Mouse (Mus musculus) neural tube, embryonic 13.5 days (tissue): ENCODE results near the gene Wnk1. TPM values are rescaled to one million over a fixed set of nuclear protein-coding genes. Genes with fewer than 3 reads are reported as not detected.
A peak's percentile ranks its signal among the peaks of the same experiment; 100 is the strongest.
"Not testable (repeated sequence)": the region's sequence is repeated elsewhere in the genome, so short reads cannot be mapped to it uniquely, and the experiment has no call there.

ENCODE experiments used
- ATAC-seq: fragments of 200-750 bp; cut with Nextera tagmentation; 2 replicates; pipeline ENCODE4 v1.8.0; 2017; ENCODE audit warnings: low read depth, mild to moderate bottlenecking, moderate TSS enrichment, moderate library complexity
- H3K27ac ChIP-seq: fragments of 300-500 bp; sonication (generic); replicated peaks from 2 replicates; pipeline ENCODE4 v1.5.1; 2015; ENCODE audit warnings: moderate library complexity, mild to moderate bottlenecking, inconsistent platforms
- H3K27me3 ChIP-seq: fragments of 300-500 bp; sonication (generic); 2 replicates; pipeline ENCODE4 v1.6.1; 2015; ENCODE audit warnings: mild to moderate bottlenecking, inconsistent platforms
- H3K36me3 ChIP-seq: fragments of 300-500 bp; sonication (generic); 2 replicates; pipeline ENCODE4 v1.6.1; 2015; ENCODE audit warnings: mild to moderate bottlenecking, inconsistent platforms
- H3K4me1 ChIP-seq: fragments of 300-500 bp; sonication (generic); replicated peaks from 2 replicates; pipeline ENCODE4 v1.6.1; 2015; ENCODE audit warnings: inconsistent platforms
- H3K4me2 ChIP-seq: fragments of 300-500 bp; sonication (generic); 2 replicates; pipeline ENCODE4 v1.6.1; 2015; ENCODE audit warnings: inconsistent platforms, mild to moderate bottlenecking, moderate library complexity
- H3K4me3 ChIP-seq: fragments of 300-500 bp; sonication (generic); 2 replicates; pipeline ENCODE4 v1.5.1; 2015; ENCODE audit warnings: mild to moderate bottlenecking, inconsistent platforms
- H3K9ac ChIP-seq: fragments of 300-500 bp; sonication (generic); 2 replicates; pipeline ENCODE4 v1.6.1; 2015; ENCODE audit warnings: moderate library complexity, mild to moderate bottlenecking, inconsistent platforms
- H3K9me3 ChIP-seq: fragments of 300-500 bp; sonication (generic); 2 replicates; pipeline ENCODE4 v1.6.1; 2016; ENCODE audit warnings: inconsistent platforms
- WGBS: fragments of 180-500 bp; shearing (Covaris S2); methylation state at CpG from one replicate; pipeline ENCODE4 v1.1.7; 2015; 5-methylcytosine and 5-hydroxymethylcytosine counted together
- polyA plus RNA-seq: library from polyadenylated mRNA; unstranded; fragments of >200 nt; fragmentation: Nextera tagmentation; extraction: Ambion mirVana; gene quantifications from 2 replicates; pipeline ENCODE4 v1.2.1, GENCODE M21; 2015

The Wnk1 gene
- 51.0 and 59.2 TPM in 2 replicates for polyA plus RNA-seq

- Histone ChIP-seq H3K4me2 (peak within 1 kb of the TSS; percentile 91), H3K4me3 (peak within 1 kb of the TSS; percentile 95), H3K27me3 (no peaks in the 10 kb centered on the region), H3K9ac (peak within 1 kb of the TSS; percentile 92), H3K4me1 (peaks cover 29% of the 10 kb centered on the region), H3K27ac (peak within 1 kb of the TSS; percentile 99), H3K36me3 (no peaks in the 10 kb centered on the region), H3K9me3 (no peaks in the 10 kb centered on the region)
- 0% methylated on average over 58 of the region's 59 CpGs for WGBS
- peak; percentile 95 for ATAC-seq
Measured at GRCm38 (mm10) chr6:120038366-120039255, at the start of gene Wnk1. Gene Wnk1 (minus strand): TSS chr6:120038672.

- not testable (repeated sequence) for H3K27ac ChIP-seq, H3K9ac ChIP-seq, H3K4me1 ChIP-seq, H3K9me3 ChIP-seq, ATAC-seq, H3K4me2 ChIP-seq, H3K27me3 ChIP-seq, H3K4me3 ChIP-seq, H3K36me3 ChIP-seq
- 87% methylated on average over 8 of the region's 8 CpGs for WGBS
Measured at GRCm38 (mm10) chr6:120087041-120087440, 48.6 kb upstream of the Wnk1 start.

GRCm38 (mm10) chr6:120085832-120086231 lies 47.4 kb upstream of the Wnk1 start:
- no peaks in the 10 kb centered on the region for H3K4me1 ChIP-seq
- no peak overlapping the region for H3K9ac ChIP-seq
- no peaks in the 10 kb centered on the region for H3K27me3 ChIP-seq
- no peaks in the 10 kb centered on the region for H3K9me3 ChIP-seq
- no peaks in the 10 kb centered on the region for H3K36me3 ChIP-seq
- 77% methylated on average over 3 of the region's 3 CpGs for WGBS
- H3K27ac ChIP-seq, result no peak overlapping the region
- no peak for ATAC-seq
- H3K4me3 ChIP-seq, result no peak overlapping the region
- H3K4me2 ChIP-seq, result no peak overlapping the region

- Histone ChIP-seq H3K4me3 (no peak overlapping the region), H3K4me2 (no peak overlapping the region), H3K36me3 (no peaks in the 10 kb centered on the region), H3K9ac (no peak overlapping the region), H3K27me3 (no peaks in the 10 kb centered on the region), H3K27ac (no peak overlapping the region), H3K9me3 (no peaks in the 10 kb centered on the region), H3K4me1 (no peaks in the 10 kb centered on the region)
- ATAC-seq, result no peak
- WGBS, result 93% methylated on average over 2 of the region's 2 CpGs
Measured at GRCm38 (mm10) chr6:120084983-120085382, 46.5 kb upstream of the Wnk1 start.

GRCm38 (mm10) chr6:120083442-120083841 lies 45.0 kb upstream of the Wnk1 start:
- Histone ChIP-seq H3K9me3 (no peaks in the 10 kb centered on the region), H3K36me3 (no peaks in the 10 kb centered on the region), H3K27ac (no peak overlapping the region), H3K4me1 (no peaks in the 10 kb centered on the region), H3K27me3 (no peaks in the 10 kb centered on the region), H3K4me3 (no peak overlapping the region), H3K9ac (no peak overlapping the region), H3K4me2 (no peak overlapping the region)
- WGBS, result 76% methylated on average over 6 of the region's 6 CpGs
- ATAC-seq, result no peak

- no peak for ATAC-seq
Measured at GRCm38 (mm10) chr6:120082951-120083411, 44.5 kb upstream of the Wnk1 start.

GRCm38 (mm10) chr6:120082251-120082950 lies 43.9 kb upstream of the Wnk1 start:
- Histone ChIP-seq H3K4me2 (no peak overlapping the region), H3K9me3 (no peaks in the 10 kb centered on the region), H3K4me3 (no peak overlapping the region), H3K36me3 (no peaks in the 10 kb centered on the region), H3K9ac (no peak overlapping the region), H3K27me3 (no peaks in the 10 kb centered on the region), H3K27ac (no peak overlapping the region), H3K4me1 (no peaks in the 10 kb centered on the region)
- no peak for ATAC-seq
- 92% methylated on average over 6 of the region's 6 CpGs for WGBS

More at GRCm38 (mm10) chr6:120082951-120083411, 44.5 kb upstream of the Wnk1 start:
- Histone ChIP-seq H3K9ac (no peak overlapping the region), H3K4me3 (no peak overlapping the region), H3K27ac (no peak overlapping the region), H3K4me1 (no peaks in the 10 kb centered on the region), H3K36me3 (no peaks in the 10 kb centered on the region), H3K27me3 (no peaks in the 10 kb centered on the region), H3K4me2 (no peak overlapping the region), H3K9me3 (no peaks in the 10 kb centered on the region)
- 90% methylated on average over 8 of the region's 8 CpGs for WGBS

GRCm38 (mm10) chr6:120081516-120081915 lies 43.0 kb upstream of the Wnk1 start:
- no peaks in the 10 kb centered on the region for H3K36me3 ChIP-seq
- H3K9ac ChIP-seq, result no peak overlapping the region
- H3K4me1 ChIP-seq, result no peaks in the 10 kb centered on the region
- no peak overlapping the region for H3K4me3 ChIP-seq
- 84% methylated on average over 4 of the region's 4 CpGs for WGBS
- H3K27me3 ChIP-seq, result no peaks in the 10 kb centered on the region
- no peak for ATAC-seq
- no peak overlapping the region for H3K27ac ChIP-seq
- no peaks in the 10 kb centered on the region for H3K9me3 ChIP-seq
- H3K4me2 ChIP-seq, result no peak overlapping the region

- Histone ChIP-seq H3K4me3 (no peak overlapping the region), H3K4me2 (no peak overlapping the region), H3K9me3 (no peaks in the 10 kb centered on the region), H3K36me3 (no peaks in the 10 kb centered on the region), H3K9ac (no peak overlapping the region), H3K4me1 (no peaks in the 10 kb centered on the region), H3K27ac (no peak overlapping the region), H3K27me3 (no peaks in the 10 kb centered on the region)
- ATAC-seq, result no peak
- whole genome bisulfite sequencing, result 85% methylated on average over 10 of the region's 10 CpGs
Measured at GRCm38 (mm10) chr6:120079547-120079946, 41.1 kb upstream of the Wnk1 start.

- Histone ChIP-seq H3K4me3 (no peak overlapping the region), H3K27ac (no peak overlapping the region), H3K9me3 (no peaks in the 10 kb centered on the region), H3K4me1 (no peaks in the 10 kb centered on the region), H3K36me3 (no peaks in the 10 kb centered on the region), H3K4me2 (no peak overlapping the region), H3K9ac (no peak overlapping the region), H3K27me3 (no peaks in the 10 kb centered on the region)
- WGBS, result 86% methylated on average over 6 of the region's 6 CpGs
- no peak for ATAC-seq
Measured at GRCm38 (mm10) chr6:120076619-120077450, 38.4 kb upstream of the Wnk1 start.

- H3K4me2 ChIP-seq, result no peak overlapping the region
- no peak overlapping the region for H3K27ac ChIP-seq
- H3K4me1 ChIP-seq, result no peaks in the 10 kb centered on the region
- no peaks in the 10 kb centered on the region for H3K9me3 ChIP-seq
- ATAC-seq, result no peak
- H3K9ac ChIP-seq, result no peak overlapping the region
- WGBS, result 91% methylated on average over 2 of the region's 2 CpGs
- H3K27me3 ChIP-seq, result no peaks in the 10 kb centered on the region
- H3K4me3 ChIP-seq, result no peak overlapping the region
- H3K36me3 ChIP-seq, result no peaks in the 10 kb centered on the region
Measured at GRCm38 (mm10) chr6:120072630-120073029, 34.2 kb upstream of the Wnk1 start.

GRCm38 (mm10) chr6:120069546-120069945 lies 31.1 kb upstream of the Wnk1 start:
- ATAC-seq, result no peak
- no peak overlapping the region for H3K9ac ChIP-seq
- H3K4me1 ChIP-seq, result no peaks in the 10 kb centered on the region
- WGBS, result 83% methylated on average over 3 of the region's 3 CpGs
- no peaks in the 10 kb centered on the region for H3K36me3 ChIP-seq
- no peaks in the 10 kb centered on the region for H3K27me3 ChIP-seq
- no peaks in the 10 kb centered on the region for H3K9me3 ChIP-seq
- H3K27ac ChIP-seq, result no peak overlapping the region
- H3K4me2 ChIP-seq, result no peak overlapping the region
- no peak overlapping the region for H3K4me3 ChIP-seq
